Mouse (Mus musculus): Measurements from ENCODE around the gene Ifitm10.

- TF ChIP-seq ZC3H11A (IDR thresholded peaks at IDR 0.05; ENCODE audit: low read depth, low read length) (no peak), MAZ (IDR thresholded peaks at IDR 0.05; ENCODE audit: low read depth, low read length) (no peak), EP300 (IDR thresholded peaks at IDR 0.05; ENCODE audit: low read length) (no peak), POLR2A (IDR thresholded peaks at IDR 0.05; ENCODE audit: low read depth, low read length) (no peak), CTCF (conservative IDR thresholded peaks at IDR 0.05 in 1 of 2, IDR thresholded peaks at IDR 0.05 in 1 of 2; ENCODE audit: low read depth in 2 of 2, low read length in 2 of 2) (no peak), TCF12 (IDR thresholded peaks at IDR 0.05; ENCODE audit: low read depth, low read length) (no peak), MEF2A (IDR thresholded peaks at IDR 0.05; ENCODE audit: borderline replicate concordance, low read depth, low read length) (no peak), PAX5 (IDR thresholded peaks at IDR 0.05; ENCODE audit: low read length) (no peak)
Observed at GRCm38 (mm10) chr7:142413285-142413684, 39.7 kb upstream of the Ifitm10 start.
